Mouse (Mus musculus) CH12.LX (cell line): ENCODE measurements around the gene Rpl23. TPM values are rescaled to one million over a fixed set of nuclear protein-coding genes. Genes with fewer than 3 reads are reported as not detected.

Experiments used
- DNase-seq: peaks from one replicate; pipeline ENCODE4 v3.0.0-alpha.2; 2013; ENCODE audit errors: extremely low read depth
- H3K27ac ChIP-seq: 2 replicates; pipeline ENCODE4 v1.5.1; 2012; ENCODE audit warnings: low read depth, mild to moderate bottlenecking, control low read depth, moderate library complexity; ENCODE audit not compliant: insufficient read depth
- H3K27me3 ChIP-seq: replicated peaks from 2 replicates; pipeline ENCODE3; 2012; ENCODE audit warnings: inconsistent platforms
- H3K36me3 ChIP-seq, 2 experiments: replicated peaks in 1 of 2; 2 replicates each; pipeline versions ENCODE3 to v1.6.1; 2012; ENCODE audit warnings: inconsistent platforms in 1 of 2, low read length in 1 of 2, mild to moderate bottlenecking in 1 of 2, mixed read lengths in 1 of 2, moderate library complexity in 1 of 2; ENCODE audit not compliant: control insufficient read depth in 1 of 2, insufficient read depth in 1 of 2
- H3K4me1 ChIP-seq, 2 experiments: 2 replicates each; pipeline ENCODE4 v1.6.1; 2012; ENCODE audit warnings: inconsistent platforms in 1 of 2, moderate library complexity in 1 of 2; ENCODE audit not compliant: insufficient read depth in 2 of 2, control insufficient read depth in 1 of 2
- H3K4me2 ChIP-seq: 2 replicates; pipeline ENCODE4 v1.6.1; 2012; ENCODE audit warnings: low read depth, mild to moderate bottlenecking, control low read depth; ENCODE audit not compliant: poor library complexity, insufficient read depth, severe bottlenecking
- H3K4me3 ChIP-seq, 3 experiments: fragments of 150-350 bp in 1 of 3; sonication (generic) in 1 of 3; replicated peaks in 1 of 3; 2 replicates each; pipeline versions ENCODE3 to v1.5.1; 2011 to 2012; ENCODE audit warnings: low read depth in 2 of 3, low read length in 2 of 3, mild to moderate bottlenecking in 2 of 3, moderate library complexity in 2 of 3, control low read depth in 1 of 3, improper control_type of control experiment in 1 of 3, inconsistent platforms in 1 of 3, mixed read lengths in 1 of 3; ENCODE audit not compliant: poor library complexity in 1 of 3
- H3K79me2 ChIP-seq: replicated peaks from 2 replicates; pipeline ENCODE4 v1.6.1; 2012; ENCODE audit warnings: mild to moderate bottlenecking, moderate library complexity; ENCODE audit not compliant: control insufficient read depth, poor library complexity, insufficient read depth, severe bottlenecking; ENCODE audit errors: extremely low read depth
- H3K9ac ChIP-seq: 2 replicates; pipeline ENCODE4 v1.6.1; 2012; ENCODE audit warnings: low read depth, mild to moderate bottlenecking, control low read depth, moderate library complexity; ENCODE audit not compliant: insufficient read depth
- H3K9me3 ChIP-seq: replicated peaks from 2 replicates; pipeline ENCODE3; 2012; ENCODE audit warnings: low read length, inconsistent platforms, mixed read lengths
- BHLHE40 ChIP-seq: IDR thresholded peaks from 2 replicates; pipeline ENCODE4 v1.6.1; 2011; ENCODE audit warnings: mild to moderate bottlenecking, low read depth, low read length, improper control_type of control experiment
- CHD2 ChIP-seq: IDR thresholded peaks from 2 replicates; pipeline ENCODE4 v1.6.1; 2011; ENCODE audit warnings: low read length, improper control_type of control experiment
- E2F4 ChIP-seq: IDR thresholded peaks from 2 replicates; pipeline ENCODE4 v1.6.1; 2011; ENCODE audit warnings: low read depth, low read length, improper control_type of control experiment; ENCODE audit not compliant: insufficient replicate concordance
- ELF1 ChIP-seq: IDR thresholded peaks from 2 replicates; pipeline ENCODE4 v1.6.1; 2014; ENCODE audit warnings: low read depth, mild to moderate bottlenecking, inconsistent platforms, low read length, improper control_type of control experiment
- EP300 ChIP-seq: IDR thresholded peaks from 2 replicates; pipeline ENCODE4 v1.6.1; 2011; ENCODE audit warnings: low read length, improper control_type of control experiment
- ETS1 ChIP-seq: conservative IDR thresholded peaks from 2 replicates; pipeline ENCODE4 v1.6.1; 2012; ENCODE audit warnings: low read depth, mild to moderate bottlenecking, inconsistent platforms, low read length, improper control_type of control experiment, moderate library complexity
- HCFC1 ChIP-seq: IDR thresholded peaks from 2 replicates; pipeline ENCODE4 v1.6.1; 2012; ENCODE audit warnings: low read depth, mild to moderate bottlenecking, inconsistent platforms, low read length, improper control_type of control experiment
- KAT2A ChIP-seq: IDR thresholded peaks from 2 replicates; pipeline ENCODE4 v1.6.1; 2012; ENCODE audit warnings: low read length, improper control_type of control experiment, inconsistent platforms; ENCODE audit not compliant: insufficient replicate concordance
- MAZ ChIP-seq: IDR thresholded peaks from 2 replicates; pipeline ENCODE4 v1.6.1; 2012; ENCODE audit warnings: low read depth, mild to moderate bottlenecking, inconsistent platforms, low read length, improper control_type of control experiment, moderate library complexity
- NELFE ChIP-seq: IDR thresholded peaks from 2 replicates; pipeline ENCODE4 v1.6.1; 2011; ENCODE audit warnings: low read depth, low read length, improper control_type of control experiment
- PAX5 ChIP-seq: IDR thresholded peaks from 2 replicates; pipeline ENCODE4 v1.6.1; 2012; ENCODE audit warnings: low read length, inconsistent platforms, mixed read lengths
- POLR2AphosphoS2 ChIP-seq: IDR thresholded peaks from 2 replicates; pipeline ENCODE4 v1.6.1; 2011; ENCODE audit warnings: low read depth, low read length, improper control_type of control experiment
- SIN3A ChIP-seq: IDR thresholded peaks from 2 replicates; pipeline ENCODE4 v1.6.1; 2012; ENCODE audit warnings: low read length, improper control_type of control experiment, inconsistent platforms
- ZKSCAN1 ChIP-seq: IDR thresholded peaks from 2 replicates; pipeline ENCODE4 v1.6.1; 2012; ENCODE audit warnings: low read depth, inconsistent platforms, low read length, improper control_type of control experiment, borderline replicate concordance
- ZMIZ1 ChIP-seq: IDR thresholded peaks from 2 replicates; pipeline ENCODE4 v1.6.1; 2012; ENCODE audit warnings: low read depth, mild to moderate bottlenecking, inconsistent platforms, low read length, improper control_type of control experiment
- ZNF384 ChIP-seq: IDR thresholded peaks from 2 replicates; pipeline ENCODE4 v1.6.1; 2012; ENCODE audit warnings: low read depth, low read length, improper control_type of control experiment, inconsistent platforms
- dilution Hi-C: fragments of 300-500 bp; cut with MboI; formaldehyde crosslinking; loops from 2 replicates; pipeline ENCODE4 v1.14.3; 2020; ENCODE audit warnings: low sequenced_read_pairs; ENCODE audit not compliant: extremely low pct_unique_long_range_greater_than_20kb, extremely low pct_ligation_motif_present
- in situ Hi-C: fragments of 300-500 bp; cut with MboI; formaldehyde crosslinking; loops from 3 replicates; pipeline ENCODE4 v1.14.3; 2019; ENCODE audit warnings: low sequenced_read_pairs, low pct_ligation_motif_present, low pct_unique_long_range_greater_than_20kb, mixed read lengths
- polyA plus RNA-seq: library from polyadenylated mRNA; unstranded; fragments of >175 nt; gene quantifications from 2 replicates; pipeline ENCODE4 v1.2.1, GENCODE M21; 2012; ENCODE audit warnings: low read depth; ENCODE audit not compliant: insufficient read length
- total RNA-seq, 2 experiments: library from RNA; depleted of rRNA; stranded (reverse); fragments of 300-350 nt in 1 of 2; fragments of >200 nt in 1 of 2; gene quantifications; 2 replicates each; pipeline ENCODE4 v1.2.3; 2012 to 2014

The Rpl23 gene
- total and polyA plus RNA-seq, 3 experiments, result 1,387 to 2,073 (median 1,878) TPM

GRCm38 (mm10) chr11:97810356-97810755 is 28.1 kb upstream of the Rpl23 start:
- Histone ChIP-seq H3K36me3 (peaks cover 5 to 77% of the 10 kb centered on the region in 2 experiments), H3K4me3 (no peak overlapping the region), H3K9ac (no peak overlapping the region), H3K4me1 (peaks cover 23 to 81% of the 10 kb centered on the region in 2 experiments), H3K27me3 (no peaks in the 10 kb centered on the region), H3K79me2 (no peaks in the 10 kb centered on the region), H3K4me2 (no peak overlapping the region), H3K27ac (no peak overlapping the region), H3K9me3 (no peaks in the 10 kb centered on the region)
- dilution Hi-C loops, result no loop called here
- in situ Hi-C loops, result no loop called here
- DNase-seq, result no peak
- TF ChIP-seq ELF1 (no peak), E2F4 (no peak), NELFE (no peak), SIN3A (no peak), ZNF384 (no peak), ETS1 (no peak), BHLHE40 (no peak), EP300 (no peak), ZMIZ1 (no peak), ZKSCAN1 (no peak), MAZ (no peak), PAX5 (no peak)

GRCm38 (mm10) chr11:97809235-97810121 is 27.2 kb upstream of the Rpl23 start:
- H3K9ac ChIP-seq, result no peak overlapping the region
- peaks cover 5 to 71% of the 10 kb centered on the region in 2 experiments for H3K36me3 ChIP-seq
- dilution Hi-C loops (no loop called here), in situ Hi-C loops (no loop called here)
- peaks cover 28 to 87% of the 10 kb centered on the region in 2 experiments for H3K4me1 ChIP-seq
- H3K9me3 ChIP-seq, result no peaks in the 10 kb centered on the region
- H3K79me2 ChIP-seq, result no peaks in the 10 kb centered on the region
- DNase-seq, result no peak
- TF ChIP-seq CHD2 (no peak), HCFC1 (no peak), E2F4 (no peak), ZKSCAN1 (no peak), KAT2A (no peak), PAX5 (no peak), POLR2AphosphoS2 (no peak), MAZ (no peak)
- no peak overlapping the region for H3K4me3 ChIP-seq
- no peak overlapping the region for H3K4me2 ChIP-seq
- H3K27me3 ChIP-seq, result no peaks in the 10 kb centered on the region
- H3K27ac ChIP-seq, result no peak overlapping the region
